Mouse (Mus musculus) embryo, embryonic 11 days (tissue): ENCODE measurements around the gene Foxn1.
A peak's percentile ranks its signal among the peaks of the same experiment; 100 is the strongest.

Experiments used
- DNase-seq: peaks from one replicate; pipeline ENCODE4 v3.0.0-alpha.2; 2015

Foxn1 gene

DNA sequence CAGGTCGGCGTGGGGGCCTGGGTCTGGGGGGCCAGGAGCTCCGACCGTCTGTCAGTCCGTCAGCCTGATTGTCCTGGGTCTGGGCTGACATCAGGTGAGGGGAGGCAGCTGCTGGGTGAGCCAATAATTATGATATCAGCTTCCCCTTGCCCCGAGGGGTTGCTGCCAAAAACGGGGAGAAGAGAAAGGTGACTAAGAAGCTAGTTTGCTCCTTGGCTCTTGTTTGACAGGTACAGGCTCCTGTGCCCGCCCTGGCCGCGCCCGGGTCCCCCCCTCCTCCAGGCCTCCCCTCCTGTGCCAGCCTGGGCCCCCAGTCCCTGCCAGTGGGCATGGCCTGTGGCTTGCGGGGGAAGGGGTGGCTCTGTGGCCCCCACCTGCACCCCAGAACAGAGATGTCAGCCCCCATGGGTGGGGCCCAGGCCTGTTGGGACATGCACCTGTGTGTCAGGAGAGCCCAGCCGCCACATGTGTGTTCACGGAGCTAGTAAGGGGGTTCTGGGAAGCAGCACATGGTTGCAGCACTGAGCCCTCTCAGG lies at the start of gene Foxn1:
TSS of gene Foxn1 (minus strand) at position 51 of the 536 bp plus-strand sequence.
- DNase-seq: no peak

DNA sequence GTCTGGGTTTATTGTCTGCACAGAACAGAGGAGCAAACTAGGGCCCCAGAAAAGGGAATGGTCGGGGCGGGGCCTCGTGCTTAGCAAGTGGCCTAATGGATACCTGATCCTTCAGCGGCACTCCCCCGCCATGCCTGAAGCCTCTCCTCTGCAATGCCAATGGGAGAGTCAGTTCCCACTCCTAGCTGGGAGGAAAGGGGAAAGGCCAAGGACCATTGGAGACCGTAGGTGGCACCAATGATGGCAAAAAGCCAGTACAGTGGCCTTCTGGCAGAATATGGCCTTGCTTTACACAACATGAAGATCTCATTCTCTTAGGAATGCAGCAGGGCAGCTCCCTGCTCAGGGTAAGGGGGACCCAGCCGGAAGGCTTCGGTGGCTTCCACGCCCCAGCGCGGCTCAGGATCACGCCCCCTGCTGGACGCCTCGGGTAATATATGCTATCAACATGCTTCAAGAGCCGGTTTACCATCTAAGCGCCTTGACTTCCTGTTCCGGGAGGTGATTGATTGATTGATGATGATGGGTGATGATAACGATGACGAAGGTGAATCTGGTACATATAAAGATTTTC lies 49.5 kb upstream of the Foxn1 start:
- DNase-seq: peak; percentile 82

DNA sequence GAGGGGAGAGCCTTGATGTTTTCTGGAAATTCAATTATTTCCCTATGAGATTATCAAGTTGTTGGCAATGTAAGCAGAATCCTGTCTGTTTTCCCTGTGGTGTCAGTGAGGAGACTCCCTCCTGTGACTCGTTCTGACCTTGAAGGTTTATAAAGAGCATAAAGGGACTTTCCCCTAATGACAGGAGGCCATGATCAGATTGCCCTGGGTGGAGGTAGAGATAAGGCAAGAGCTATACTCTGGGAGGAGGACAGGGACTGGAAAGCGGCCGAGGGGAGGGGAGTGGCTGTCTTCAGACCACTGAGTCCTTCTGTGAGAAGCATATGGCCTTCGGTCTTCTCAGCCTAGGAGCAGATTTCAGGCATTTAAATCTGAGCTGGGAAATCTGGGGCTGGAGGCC lies 47.7 kb upstream of the Foxn1 start:
- DNase-seq: no peak

DNA sequence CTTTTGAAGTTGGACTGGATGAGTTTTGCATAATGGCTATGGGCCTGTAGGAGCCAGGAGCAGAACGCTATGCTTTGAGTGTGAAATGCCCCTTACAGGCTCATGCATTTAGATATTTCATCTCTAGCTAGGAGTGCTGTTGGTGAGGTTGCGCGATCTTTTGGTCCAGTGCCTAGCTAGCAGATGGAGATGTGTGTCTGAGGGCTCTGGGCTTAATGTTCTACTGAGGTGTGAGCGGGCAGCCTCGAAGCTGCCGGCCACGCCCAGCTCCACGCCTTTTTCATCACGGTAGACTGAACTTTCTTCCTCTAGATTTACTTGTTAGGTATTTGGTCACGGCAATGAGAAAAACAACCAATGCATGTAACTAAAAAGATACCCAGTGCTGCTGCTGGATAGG lies 44.8 kb upstream of the Foxn1 start:
- no peak for DNase-seq

DNA sequence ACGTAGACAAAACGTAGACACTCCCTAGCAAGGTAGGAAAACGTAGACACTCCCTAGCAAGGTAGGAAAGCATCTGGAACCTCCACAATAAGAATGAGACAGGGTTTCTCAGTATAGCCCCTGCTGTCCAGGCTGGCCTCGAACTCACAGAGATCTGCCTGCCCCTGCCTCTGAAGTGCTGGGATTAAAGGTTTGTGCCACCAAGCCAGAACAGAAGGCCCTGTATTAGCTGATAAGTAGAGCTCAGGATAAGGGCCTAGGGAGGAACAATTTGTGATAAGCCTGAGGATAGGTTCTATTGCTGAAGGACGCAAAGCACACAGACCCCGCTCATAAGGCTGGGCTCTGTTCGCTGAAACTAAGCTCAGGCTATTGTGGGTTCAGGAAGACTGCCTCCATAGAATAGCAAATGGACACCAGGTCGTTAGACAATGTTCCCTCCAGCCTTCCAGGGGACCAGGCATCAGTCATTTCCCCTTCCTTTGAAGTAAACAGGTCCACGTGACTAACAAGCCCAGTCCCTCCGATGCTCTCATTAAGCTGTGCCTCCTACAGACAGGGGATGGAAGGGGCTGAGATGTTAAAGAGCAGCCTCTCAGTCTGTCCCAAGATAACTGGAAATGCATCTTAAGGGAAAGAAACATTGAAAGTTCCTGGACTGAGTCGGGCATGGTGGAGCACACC lies 44.0 kb upstream of the Foxn1 start:
- DNase-seq: no peak

DNA sequence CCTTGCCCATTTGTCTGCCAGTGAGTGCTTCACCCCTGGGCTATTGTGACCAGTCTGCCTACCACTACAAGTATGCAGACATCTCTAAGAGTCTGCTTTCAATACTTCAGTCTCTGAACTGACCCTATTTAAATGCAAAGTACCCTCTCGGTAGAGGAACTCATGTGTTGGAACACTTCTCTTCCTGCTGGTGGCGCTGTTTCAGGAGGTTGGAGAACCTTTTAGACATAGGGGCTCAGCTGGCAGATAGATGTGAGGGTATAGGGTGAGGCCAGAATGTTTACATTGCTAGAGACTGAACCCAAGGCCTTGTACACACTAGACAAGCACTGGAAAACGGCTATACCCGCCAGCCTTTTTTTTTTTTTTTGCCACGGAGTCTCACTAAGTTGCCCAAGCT lies 42.0 kb upstream of the Foxn1 start:
- DNase-seq: no peak

DNA sequence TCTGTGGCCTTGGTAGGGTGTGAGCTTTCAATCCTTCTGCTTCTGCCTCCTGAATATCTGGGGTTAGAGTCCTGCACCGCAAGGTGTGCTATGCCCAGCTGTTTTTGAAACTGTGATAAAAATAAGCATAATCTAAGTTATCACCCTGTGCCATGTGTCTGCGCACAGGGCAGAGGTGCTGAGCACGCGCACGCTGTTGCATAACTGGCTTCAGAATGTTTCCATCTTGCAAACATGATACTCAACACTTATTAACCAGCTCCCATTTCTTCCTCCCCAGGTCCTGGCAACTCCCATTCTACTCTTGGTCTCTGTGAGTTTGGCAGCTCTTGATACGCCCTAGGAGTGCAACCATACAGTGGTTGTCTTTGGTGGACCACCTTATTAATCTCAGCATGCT lies 41.3 kb upstream of the Foxn1 start:
- no peak for DNase-seq

DNA sequence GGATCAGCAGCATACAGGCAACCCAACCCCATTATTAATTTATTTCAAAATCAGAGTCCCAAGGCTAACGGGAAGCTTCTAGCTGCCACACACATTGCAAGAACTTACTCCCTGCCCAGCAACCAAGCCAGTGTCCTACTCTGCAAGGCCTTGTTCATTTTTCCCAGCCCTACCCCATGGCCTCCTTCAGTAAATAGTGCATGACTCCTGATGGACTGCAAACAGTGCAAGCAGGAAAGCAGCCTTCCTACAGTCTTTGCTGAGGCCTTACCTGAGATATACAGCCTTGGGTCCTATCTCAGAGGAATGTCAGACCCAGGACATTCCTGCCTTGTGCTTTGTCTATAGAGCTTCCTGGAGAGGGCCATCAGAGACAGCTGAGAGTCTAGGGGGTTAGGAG lies 39.2 kb upstream of the Foxn1 start:
- DNase-seq: no peak

DNA sequence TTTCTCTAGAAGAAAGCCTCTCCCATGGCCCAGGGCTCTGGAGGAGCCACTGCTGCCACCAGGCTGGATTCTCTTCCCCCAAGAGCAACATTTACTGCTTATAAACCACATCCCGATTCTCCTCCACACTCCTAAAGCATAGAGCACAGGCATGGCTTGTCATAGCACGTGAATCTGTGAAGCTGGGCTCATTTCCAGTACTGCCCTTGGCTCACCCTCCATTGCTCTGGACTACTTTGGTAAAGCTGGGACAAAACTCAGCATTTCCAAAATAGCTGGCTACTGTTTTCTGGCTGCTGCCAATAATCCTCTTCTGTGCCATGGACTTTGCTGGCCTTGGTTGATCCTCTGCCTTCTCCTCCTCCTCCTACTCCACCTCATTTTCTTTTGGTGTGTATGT lies 38.0 kb upstream of the Foxn1 start:
- no peak for DNase-seq

DNA sequence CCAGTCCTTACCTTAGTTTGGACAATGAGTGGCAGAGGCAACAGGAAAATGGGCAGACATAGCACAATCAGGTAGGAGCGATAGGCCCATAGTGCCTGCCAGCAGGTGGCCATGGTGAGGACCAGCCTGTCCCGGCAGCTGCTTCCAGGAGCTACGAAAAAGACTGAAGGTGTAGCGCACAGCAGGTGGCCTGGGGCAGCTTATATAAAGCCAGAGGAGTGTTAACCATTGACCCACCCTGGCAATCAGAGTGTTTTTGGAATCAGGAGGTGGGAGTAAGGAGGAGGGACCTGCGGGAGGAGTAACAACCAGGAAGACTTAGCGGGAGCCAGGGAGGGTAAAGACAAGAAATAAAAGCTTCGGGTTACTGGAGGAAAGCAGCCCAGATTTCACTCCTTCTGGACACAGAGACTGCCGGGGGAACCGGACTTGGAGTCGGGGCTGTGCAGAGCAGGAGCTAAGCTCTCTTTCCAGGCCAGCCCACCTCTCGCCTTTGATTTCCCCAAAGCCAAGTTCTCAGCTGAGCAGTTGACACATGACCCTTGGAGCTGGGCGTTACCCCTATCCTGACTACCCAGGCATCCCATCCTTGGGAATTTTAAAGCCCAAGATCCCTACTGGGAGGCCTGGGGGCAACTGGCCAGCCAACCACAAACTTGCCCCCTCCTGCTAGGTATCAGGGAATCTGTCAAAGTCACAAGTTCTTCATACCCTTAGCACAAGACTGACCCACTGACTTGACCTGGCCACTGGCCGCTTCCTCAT lies 35.9 kb upstream of the Foxn1 start, which contains the start of gene Slc13a2:
TSS of gene Slc13a2 (minus strand) at position 163 of the 765 bp plus-strand sequence.
- no peak for DNase-seq

DNA sequence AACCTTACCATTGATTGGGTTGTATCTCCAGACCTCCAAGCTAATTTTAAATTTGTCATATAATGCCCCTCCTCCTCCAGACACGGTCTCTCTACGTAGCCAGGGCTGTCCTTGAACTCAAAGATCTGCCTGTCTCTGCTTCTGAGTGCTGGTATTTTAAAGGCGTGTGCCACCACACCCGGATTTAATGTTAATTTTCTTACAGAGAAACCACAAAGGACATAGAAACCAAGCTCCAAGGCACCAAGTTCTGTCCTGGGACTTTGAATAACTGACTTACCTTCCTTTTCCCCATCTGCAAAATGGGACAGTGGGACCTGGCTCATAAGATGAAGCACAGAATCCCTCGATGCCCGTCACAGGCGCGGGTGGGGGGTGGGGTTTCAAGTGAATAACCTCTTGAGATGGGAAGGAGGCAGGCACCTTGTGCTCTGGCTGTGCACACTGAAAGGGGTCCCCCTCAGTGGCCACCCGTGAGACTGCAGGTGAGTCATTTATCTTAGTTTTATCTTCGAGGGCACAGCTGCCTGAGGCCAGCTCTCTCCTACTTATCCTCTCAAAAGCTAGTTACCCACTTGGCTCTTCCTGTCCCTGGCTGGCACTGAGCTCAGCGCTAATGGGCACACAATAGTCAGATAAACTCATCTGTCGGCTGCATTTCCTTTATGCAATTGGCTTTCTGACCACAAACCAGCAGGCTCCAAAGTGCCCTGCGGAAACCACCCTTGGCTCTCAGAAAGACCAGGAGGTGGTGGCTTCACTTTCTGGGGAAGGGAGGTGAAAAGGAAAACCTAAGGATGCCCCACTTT lies 35.0 kb upstream of the Foxn1 start:
- DNase-seq: no peak

DNA sequence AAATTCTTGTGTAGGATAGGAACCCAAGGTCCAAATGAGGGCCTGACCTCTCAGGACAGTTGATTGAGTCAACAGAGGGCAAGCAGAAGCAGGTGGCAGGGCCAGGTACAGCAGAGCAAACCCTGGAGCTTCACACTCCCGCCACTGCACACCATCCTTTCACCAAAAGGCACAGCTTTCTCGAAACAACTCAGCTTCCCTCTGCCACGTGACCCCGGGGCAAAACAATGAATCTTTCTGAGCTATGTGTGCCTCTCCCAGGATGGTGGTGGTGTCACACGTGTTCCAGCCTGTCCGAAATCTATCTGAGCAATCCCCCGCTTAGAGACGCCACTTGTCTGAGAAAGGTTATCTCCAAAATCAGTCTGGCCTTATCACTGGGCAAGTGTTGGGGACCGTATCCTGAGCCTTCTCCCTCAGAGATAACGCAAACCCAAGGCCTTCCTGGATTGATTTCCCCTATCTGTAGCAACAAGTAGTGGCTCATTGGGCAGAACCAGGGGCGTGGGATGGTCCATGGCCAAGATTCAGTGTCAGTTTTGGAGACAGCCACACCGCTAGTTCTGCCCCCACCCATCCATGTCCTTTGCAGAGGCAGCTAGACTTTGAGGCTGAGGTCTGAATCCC lies 34.0 kb upstream of the Foxn1 start:
- DNase-seq: no peak

DNA sequence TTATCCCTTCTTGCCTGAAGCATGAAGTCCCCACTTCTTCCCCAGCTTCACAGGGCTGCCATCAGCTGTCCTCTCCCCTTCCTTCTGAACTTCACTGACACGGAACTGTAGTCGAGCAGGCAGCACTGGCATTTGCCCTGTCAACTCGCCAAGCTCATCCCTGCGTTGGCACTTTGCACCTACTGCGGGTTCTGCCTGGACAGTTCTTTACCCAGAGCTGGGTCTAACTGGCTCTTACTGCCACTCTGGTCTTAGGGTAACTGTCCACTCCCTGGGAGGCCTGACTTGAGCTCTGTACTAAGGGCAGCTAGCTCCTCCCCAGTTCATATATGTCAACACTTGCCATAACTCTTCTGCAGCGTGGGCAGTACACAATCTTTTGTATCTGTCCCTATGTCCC lies 30.5 kb upstream of the Foxn1 start:
- no peak for DNase-seq

DNA sequence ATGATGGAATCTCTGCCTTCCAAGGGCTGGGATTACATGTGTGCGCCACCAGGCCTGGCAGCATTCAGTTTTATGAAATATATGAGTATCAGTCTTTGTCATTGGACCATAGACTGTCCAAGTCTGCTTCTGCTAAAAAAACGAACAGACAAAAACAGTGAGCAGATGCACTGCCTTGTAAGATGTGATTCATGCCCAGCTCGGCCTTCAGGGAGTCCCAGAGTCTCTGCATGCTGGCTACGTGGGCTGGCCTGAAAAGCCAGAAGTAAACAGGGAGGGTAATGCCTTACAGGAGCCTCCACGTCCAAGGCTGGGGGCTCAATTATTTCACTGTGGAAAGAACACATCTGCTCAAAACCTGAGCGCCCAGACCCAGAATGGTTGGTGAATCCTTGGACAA lies 26.5 kb upstream of the Foxn1 start:
- DNase-seq: no peak

DNA sequence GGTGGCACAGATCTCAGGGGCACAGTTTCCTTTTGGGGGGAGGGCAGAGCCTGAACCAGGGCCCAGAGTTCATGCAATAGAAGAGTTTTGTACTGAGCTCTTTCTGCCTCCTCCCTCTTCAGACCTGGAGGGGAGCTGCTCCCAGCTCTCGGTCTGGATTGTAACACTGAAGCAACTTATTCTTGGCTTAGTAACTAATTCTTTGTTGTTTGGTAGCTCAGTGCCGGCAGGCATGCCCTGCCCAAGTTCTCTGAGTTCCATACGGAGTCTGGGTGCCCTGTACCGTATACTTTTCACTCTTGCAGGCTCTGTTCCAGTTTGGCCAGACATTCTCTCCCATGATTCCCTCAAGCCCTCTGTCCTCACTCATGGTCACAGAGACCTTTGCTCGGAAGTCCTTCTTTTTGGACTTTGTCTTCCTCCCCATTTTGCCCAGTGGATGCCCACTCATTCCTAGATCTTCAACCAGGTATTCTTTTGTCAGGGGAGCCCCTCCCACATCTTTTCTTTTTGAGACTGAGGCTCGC lies 26.0 kb upstream of the Foxn1 start:
- DNase-seq: no peak

DNA sequence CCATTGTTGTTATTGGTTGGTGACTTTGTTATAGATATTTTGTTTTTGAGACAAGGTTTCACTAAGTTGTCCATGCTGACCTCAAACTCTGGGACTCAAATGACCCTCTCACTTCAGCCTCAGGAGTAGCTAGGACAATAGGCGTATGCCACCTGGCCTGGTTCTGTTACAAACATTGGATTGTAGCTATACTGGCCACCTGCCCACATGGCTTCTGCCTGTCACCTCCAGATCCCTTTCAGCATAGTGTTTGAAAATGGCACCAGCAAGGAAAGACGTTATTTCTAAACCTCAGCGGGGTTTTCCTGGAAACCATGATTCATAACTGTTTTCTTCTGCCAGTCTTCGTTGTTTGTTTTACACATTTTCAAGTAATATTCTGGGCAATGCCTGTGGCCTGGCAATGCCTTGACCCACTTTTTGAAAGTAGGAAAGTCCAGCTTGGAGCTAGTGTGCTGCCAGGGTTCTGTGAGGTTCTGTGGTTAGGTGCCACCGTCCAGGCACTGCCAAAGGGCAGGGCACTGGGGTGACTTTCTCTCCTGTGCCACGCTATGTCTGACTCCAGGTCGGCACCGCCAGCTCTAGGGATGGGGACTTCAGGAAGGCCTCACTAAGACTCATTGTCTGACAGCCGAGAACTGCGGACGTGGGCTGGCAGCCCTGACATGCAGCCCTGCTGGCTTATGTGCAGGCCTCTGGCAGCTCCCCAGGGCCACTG lies 25.4 kb upstream of the Foxn1 start:
- DNase-seq: no peak

DNA sequence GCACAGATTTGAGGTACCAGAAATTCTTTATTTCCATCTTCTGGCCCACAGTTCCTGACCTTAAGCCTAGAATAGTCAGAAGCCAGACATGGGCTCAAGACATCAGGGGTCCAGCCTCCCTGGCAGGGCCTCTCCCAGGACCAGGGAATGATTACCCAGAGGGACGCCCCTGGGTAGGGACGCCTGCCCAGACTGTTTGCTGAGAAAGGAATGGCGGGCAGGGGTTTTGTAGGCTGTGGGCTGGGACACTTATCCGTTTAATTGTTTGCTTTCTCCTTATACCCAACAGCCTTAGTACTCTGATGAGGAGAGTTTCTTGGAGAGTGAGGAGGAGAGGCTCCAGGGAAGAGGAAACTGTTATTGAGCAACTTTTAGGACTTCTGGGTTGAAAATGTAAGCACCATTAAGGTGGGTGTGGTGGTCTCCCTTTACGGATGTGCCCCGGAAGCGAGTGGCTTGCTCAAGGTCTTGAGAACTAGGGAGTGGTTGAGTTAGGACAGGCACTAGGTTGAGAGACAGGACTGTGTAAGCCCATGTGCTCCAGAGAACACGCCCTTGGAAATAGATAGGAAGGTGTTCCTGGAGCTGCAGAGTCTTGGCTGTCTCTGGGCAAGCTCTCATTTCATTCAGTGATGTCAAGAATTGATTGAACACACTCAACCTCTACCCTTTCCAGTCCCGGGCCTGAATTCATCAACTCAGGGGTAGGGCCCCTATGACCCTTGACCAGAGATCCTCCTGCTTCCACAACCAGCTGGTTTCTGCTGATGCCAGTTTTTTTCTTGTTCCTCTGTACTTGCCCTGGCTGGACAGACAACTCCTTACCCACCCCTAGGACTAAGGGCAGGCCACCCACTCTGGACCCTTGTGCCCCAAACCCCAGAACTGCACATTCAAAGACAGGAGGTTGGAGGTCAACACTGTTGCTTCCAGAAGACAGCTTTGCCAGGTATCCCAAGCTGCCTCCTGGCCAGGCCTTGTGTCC lies 22.2 kb upstream of the Foxn1 start:
- DNase-seq: no peak

DNA sequence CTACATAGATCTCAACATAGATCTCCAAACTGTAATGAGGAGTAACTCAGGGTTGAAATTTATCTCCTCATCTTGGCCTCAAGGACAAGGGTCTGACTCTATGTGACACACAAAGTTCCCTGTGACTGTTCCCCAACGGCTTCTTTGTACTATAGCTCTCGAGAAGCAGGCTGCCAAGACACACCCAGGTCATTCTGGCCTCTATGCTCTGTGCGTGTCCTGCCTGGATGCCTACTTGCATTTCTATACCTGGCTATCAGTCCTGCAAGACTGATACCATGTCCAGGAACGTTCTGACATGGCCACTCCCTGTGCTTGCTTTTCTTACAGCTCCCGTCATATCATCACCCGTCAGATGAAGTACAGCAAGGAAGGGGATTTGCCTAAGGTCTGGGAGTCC lies 15.7 kb upstream of the Foxn1 start:
- DNase-seq: no peak

DNA sequence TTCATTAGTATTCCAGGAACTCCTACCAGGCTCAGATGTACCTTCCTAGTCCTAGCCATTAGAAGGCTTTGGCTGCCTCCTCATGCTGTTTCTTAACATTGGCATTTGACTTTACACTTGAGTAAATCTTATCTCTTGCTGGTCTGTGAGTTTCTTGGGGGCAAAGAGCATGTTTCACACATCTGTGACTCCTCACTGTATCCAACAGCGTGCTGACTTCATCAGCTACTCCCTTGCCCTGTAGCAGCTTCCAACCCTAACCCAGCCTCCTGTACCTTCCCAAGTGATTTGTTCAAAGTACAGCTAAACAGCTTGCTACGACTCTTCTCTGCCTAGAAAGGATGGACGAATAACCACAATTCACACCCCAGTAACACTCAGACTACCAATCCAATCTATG lies 15.1 kb upstream of the Foxn1 start:
- DNase-seq: no peak

DNA sequence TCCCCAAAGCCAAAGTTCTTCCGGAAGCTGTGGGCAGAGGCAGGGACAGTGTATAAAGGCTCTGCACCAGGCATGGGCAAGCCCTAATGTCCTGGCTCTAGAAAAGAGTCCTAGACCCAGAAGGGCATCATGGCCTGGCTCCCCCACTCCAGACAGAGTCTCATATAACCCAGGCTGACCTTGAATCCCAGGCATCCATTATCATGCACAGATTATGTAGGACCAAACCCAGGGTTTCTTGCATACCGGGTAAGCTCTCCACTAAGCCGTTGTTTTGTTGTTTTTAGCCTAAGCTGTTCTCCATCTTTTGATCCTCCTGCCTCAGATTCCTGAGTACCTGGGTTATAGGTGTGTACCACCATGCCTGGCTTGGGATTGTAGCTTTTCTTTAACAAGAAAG lies 14.6 kb upstream of the Foxn1 start:
- no peak for DNase-seq
